Mouse (Mus musculus): ENCODE measurements around the gene Spata48.

Spata48 gene

DNA sequence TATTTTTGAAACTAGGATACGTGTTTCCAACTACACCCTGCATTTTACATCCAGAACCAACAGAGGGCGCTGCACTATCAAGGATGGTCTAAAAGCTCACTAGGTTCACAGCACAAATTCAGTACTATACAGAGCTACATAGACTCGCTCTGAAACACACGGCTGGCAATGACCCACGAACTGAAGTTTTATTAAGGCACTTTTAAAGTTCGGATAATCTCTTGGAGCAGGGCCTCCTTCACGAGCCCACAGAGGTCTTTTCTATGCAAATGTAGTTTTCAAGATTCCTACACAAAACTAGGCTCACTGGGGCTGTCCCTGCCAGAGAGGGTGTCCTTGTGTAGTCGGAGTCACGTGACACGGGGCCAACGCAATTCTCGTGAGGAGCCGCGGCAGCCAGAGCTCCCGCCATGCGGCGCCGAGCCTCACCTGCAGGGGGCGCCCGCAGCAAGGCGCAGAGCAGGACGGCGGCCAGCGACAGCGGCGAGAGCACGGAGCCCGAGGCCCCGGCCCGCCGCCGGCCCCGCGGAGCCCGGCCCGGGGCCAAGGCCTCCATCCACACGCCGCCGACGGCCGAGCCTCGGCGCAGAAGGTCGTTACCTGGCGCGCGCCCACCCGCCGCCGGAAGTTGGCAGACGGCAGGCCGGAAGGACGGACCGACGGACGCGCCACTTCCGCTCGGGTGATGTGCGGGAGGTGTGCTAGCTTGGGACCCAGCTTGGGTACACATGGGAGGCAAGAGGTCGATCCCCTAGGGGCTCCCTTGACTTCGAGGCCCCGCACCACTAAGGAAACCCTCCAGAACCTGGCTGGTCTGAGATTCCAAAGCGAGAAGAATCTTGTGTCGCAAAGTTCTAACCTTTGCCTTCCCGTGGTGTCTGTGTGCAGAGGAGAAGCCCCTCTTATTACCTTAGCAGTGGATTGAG, at the start of gene Spata48, which contains the start of gene Zpbp:
TSS of gene Spata48 (plus strand) at position 460 of the 926 bp plus-strand sequence.
TSS of gene Zpbp (minus strand) at position 774 of the 926 bp plus-strand sequence.
- DNase-seq (ENCODE audit: extremely low read depth, insufficient read length, low spot score), result peak; percentile 1

DNA sequence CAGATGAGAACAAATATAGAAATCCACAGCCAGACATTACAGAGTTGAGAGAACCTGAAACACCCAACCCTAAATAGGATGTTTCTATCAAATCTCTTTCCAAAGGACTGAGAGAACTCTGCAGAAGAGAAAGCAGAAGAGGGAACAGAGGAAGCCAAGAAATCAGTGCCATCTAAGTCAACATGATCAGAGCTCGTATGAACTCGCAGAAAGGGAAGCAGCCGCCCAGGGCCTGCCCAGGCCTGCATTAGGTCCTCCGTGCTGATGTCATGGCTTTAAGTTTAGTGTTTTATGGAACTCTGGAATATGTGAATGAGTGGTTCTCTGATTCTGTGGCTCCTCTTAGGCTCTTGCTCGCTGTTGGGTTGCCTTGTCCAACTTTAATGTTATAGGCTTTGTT, 47.7 kb upstream of the Spata48 start:
- no peak for DNase-seq (ENCODE audit: extremely low read depth, insufficient read length, low spot score)

- DNase-seq (ENCODE audit: extremely low read depth, insufficient read length, low spot score), result no peak
Observed at GRCm38 (mm10) chr11:11417356-11417755, 44.5 kb upstream of the Spata48 start.

- no peak for DNase-seq (ENCODE audit: extremely low read depth, insufficient read length, low spot score)
Observed at GRCm38 (mm10) chr11:11455037-11455436, 6.9 kb upstream of the Spata48 start.

DNA sequence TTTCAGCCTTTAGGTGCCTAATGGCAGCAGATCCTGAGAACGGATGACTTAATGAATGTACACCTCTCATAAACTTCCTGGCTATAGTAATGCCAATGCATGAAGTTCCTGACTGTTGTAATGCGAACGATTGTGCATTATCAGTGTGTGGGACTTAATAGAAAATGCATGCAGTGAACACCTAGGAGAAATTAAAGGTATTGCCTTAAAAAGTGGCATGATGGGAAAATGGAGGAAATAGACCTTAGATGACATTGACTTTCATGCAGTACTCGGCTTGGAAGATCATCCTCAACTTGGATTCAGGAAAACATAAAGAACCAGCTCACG, 632 bp downstream of the Spata48 start:
- DNase-seq (ENCODE audit: extremely low read depth, insufficient read length, low spot score), result no peak

DNA sequence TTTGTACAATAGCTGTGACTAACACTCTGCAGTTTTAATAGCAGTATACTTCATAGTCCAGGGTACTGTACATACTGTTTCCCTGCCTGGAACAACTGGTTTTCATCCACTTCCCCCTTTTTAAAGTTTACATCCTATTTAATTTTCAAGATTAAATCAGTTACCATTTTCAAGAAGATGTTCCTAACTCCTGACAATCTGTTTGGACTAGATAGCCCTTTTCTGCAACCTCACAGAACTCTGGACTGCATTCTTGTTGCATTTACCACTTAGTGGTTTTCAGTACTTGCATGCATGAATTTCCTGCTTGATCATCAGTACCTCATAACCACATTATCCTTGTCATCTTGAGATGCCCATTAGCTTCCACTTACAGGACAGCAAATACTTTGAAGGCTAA, 7.0 kb downstream of the Spata48 start:
- DNase-seq (ENCODE audit: extremely low read depth, insufficient read length, low spot score), result no peak

- no peak for DNase-seq (ENCODE audit: extremely low read depth, insufficient read length, low spot score)
Observed at GRCm38 (mm10) chr11:11484378-11484777, 22.5 kb downstream of the Spata48 start.

DNA sequence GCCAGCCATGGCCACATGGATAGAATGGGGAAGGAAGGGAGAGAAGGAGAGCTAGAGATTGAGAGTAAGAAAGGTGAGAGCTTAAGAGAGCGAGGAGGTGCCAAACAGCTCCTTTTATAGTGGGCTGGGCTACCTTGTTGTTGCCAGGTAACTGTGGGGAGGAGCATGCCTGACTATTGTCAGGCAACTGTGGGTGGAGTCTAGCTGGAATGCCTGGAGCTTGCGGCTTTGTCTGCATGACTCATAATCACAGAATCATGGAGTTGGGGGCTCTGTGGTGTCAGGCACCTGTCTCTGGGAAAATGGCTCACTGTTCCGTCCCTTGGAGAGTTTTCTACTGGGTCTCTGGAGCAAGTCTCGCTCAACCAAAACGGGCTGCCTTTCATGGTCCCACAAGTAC, 30.1 kb downstream of the Spata48 start:
- no peak for DNase-seq (ENCODE audit: extremely low read depth, insufficient read length, low spot score)

GRCm38 (mm10) chr11:11495697-11496096, 33.8 kb downstream of the Spata48 start:
- no peak for DNase-seq (ENCODE audit: extremely low read depth, insufficient read length, low spot score)

DNA sequence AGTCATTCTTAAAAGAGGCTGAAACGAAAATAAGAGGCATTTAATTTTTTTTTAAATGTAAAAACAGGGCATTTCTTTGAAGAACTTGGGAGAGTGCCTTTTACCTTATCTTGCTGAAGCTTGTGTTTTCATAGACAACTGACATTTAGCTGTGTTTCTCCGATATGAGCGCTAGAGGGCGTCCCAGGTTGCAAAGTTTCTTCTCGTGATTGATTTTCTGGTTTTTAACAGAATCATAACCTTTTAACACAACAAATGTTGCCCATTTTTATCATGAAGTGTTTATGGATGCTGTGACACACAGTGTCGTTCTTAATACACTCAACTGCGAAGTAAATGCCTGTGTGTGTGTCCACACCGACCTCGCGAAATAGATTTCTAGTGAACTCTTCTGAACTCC, 38.0 kb downstream of the Spata48 start:
- DNase-seq (ENCODE audit: extremely low read depth, insufficient read length, low spot score), result no peak

- no peak for DNase-seq (ENCODE audit: extremely low read depth, insufficient read length, low spot score)
Observed at GRCm38 (mm10) chr11:11506187-11506586, 44.3 kb downstream of the Spata48 start.

DNA sequence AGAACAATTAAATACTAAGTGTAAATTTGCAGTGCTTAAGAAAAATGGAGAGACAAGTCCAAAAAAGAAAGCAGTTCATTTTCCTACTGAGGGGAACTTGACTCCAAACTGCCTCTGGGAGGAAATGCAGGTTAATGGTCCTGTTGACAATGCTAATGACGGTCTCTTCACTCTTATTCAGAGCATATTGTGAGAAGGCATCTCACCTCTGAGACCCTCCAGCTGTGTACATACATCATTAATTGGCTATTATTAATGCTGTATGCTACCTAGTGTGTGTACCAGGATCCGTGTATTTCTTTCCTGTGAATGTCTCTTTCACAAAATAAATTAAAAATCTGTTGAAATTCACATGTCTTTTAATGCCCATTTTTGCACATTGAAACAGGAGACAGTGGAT, 47.5 kb downstream of the Spata48 start:
- no peak for DNase-seq (ENCODE audit: extremely low read depth, insufficient read length, low spot score)

GRCm38 (mm10) chr11:11512056-11512455, 50.2 kb downstream of the Spata48 start:
- DNase-seq (ENCODE audit: extremely low read depth, insufficient read length, low spot score), result no peak

- DNase-seq (ENCODE audit: extremely low read depth, insufficient read length, low spot score), result no peak
Observed at GRCm38 (mm10) chr11:11513008-11513799, 51.3 kb downstream of the Spata48 start.

DNA sequence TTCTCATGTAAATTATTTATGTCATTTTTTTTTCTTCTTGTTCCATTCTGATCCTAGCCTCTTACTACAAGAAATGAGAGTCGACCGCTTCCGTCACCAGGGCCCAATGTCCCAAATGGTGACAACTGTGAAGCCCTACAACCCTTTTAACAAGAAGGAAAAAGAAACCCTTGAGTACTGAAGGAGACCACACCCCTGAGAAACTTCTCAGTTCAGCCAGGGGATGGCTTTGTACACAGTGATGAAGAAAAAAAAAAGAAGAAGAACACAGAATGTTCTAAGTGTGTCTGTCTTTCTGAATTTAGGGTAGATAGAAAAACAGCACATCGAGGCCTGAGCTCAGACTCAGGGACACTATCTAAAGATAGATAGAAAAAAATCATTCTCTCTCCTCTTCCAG, 53.0 kb downstream of the Spata48 start:
- no peak for DNase-seq (ENCODE audit: extremely low read depth, insufficient read length, low spot score)

DNA sequence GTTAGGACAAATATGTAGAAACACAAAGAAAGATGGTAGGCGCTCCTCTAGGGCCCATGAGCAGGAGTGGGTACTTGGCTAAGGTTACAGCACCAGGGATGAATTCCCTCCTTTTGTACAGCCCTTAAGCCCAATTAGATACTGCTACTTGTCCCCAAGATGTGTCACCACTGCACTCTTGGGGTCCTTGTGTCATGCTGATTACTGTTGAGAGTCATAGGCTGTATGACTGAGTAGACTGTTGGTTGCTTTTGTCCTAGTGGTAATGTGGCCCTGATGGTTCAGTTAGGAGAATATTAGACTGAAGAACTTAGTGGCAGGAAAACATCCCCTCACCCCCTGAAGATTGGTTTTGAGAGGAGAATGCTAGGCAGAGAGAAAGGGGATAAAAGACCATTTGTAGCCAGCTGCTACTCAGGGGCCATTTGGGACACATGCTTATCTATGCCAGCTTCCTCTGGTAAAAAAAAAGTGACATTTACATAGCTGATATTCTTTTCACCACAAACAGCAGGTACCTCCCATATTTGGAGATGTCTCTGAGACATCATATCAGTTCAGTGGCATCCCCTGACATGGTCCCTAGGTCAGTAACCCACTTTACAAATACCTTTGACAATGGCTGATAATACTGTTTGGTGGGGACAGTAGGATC, 56.0 kb downstream of the Spata48 start:
- DNase-seq (ENCODE audit: extremely low read depth, insufficient read length, low spot score), result no peak

GRCm38 (mm10) chr11:11519255-11520243, 57.7 kb downstream of the Spata48 start:
- DNase-seq (ENCODE audit: extremely low read depth, insufficient read length, low spot score), result no peak

GRCm38 (mm10) chr11:11521908-11522441, 60.1 kb downstream of the Spata48 start:
- no peak for DNase-seq (ENCODE audit: extremely low read depth, insufficient read length, low spot score)

DNA sequence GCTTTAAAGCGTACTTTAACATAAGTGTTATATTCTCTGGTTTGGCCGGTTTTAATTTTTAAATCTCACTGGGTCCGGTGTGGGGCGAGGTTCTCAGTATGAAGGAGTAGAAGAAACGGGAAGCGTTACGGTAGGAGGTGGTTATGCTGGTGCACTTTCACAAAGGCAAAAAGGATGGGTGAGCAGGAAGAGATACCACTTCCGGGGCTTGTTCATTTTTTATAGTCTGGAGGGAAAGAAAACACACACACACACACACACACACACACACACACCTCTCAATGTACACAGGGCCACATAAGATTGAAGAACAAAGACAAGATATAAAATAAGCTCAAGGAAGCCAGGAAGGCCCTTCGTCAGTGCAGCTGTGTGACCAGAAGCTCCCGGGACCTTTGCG, 66.9 kb downstream of the Spata48 start:
- DNase-seq (ENCODE audit: extremely low read depth, insufficient read length, low spot score), result no peak

DNA sequence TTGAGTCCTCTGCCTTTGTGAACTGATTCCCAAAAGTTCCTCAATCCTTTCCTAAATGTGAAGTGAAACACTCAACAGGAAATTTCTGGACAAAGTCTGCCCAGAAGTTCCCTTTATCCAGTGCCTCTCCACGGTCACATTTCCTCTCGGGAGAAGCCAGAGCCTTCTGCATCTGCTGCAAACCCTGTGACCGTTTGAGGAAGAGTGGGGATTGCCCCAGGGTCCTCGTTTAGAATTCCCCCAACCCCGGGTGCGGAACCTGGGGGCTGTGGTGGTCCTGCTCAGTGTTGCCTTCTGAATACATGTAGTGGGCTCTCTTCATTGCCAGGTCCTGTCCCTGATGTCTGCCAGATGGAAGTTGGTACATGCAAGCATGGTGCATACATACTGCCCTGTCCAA, 67.3 kb downstream of the Spata48 start:
- DNase-seq (ENCODE audit: extremely low read depth, insufficient read length, low spot score), result no peak
